Mouse (Mus musculus) limb, embryonic 14.5 days (tissue): ENCODE measurements around the gene Tmem129. TPM values are rescaled to one million over a fixed set of nuclear protein-coding genes. Genes with fewer than 3 reads are reported as not detected.

Experiments used
- ATAC-seq: fragments of 200-750 bp; cut with Nextera tagmentation; 2 replicates; pipeline ENCODE4 v1.8.0; 2017; ENCODE audit warnings: low read depth, moderate number of reproducible peaks, moderate TSS enrichment; ENCODE audit not compliant: low FRiP score
- DNase-seq: peaks from one replicate; pipeline ENCODE4 v3.0.0-alpha.2; 2015; ENCODE audit warnings: low spot score
- H3K27ac ChIP-seq: fragments of 300-500 bp; sonication (generic); replicated peaks from 2 replicates; pipeline ENCODE4 v1.5.1; 2014; ENCODE audit warnings: low read depth, mild to moderate bottlenecking, low read length, moderate library complexity, mixed read lengths
- H3K27me3 ChIP-seq: fragments of 300-500 bp; sonication (generic); 2 replicates; pipeline ENCODE4 v1.6.1; 2014; ENCODE audit warnings: low read length, mixed read lengths; ENCODE audit not compliant: control insufficient read depth, insufficient read depth
- H3K36me3 ChIP-seq: fragments of 300-500 bp; sonication (generic); 2 replicates; pipeline ENCODE4 v1.6.1; 2014; ENCODE audit warnings: mild to moderate bottlenecking, low read length, moderate library complexity, mixed read lengths; ENCODE audit not compliant: control insufficient read depth, insufficient read depth
- H3K4me1 ChIP-seq: fragments of 300-500 bp; sonication (generic); 2 replicates; pipeline ENCODE4 v1.6.1; 2014; ENCODE audit warnings: antibody characterized with exemption, low read length, mixed read lengths; ENCODE audit not compliant: control insufficient read depth, insufficient read depth
- H3K4me2 ChIP-seq: fragments of 300-500 bp; sonication (generic); replicated peaks from 2 replicates; pipeline ENCODE4 v1.6.1; 2014; ENCODE audit warnings: low read depth, mild to moderate bottlenecking, low read length, moderate library complexity; ENCODE audit not compliant: severe bottlenecking
- H3K4me3 ChIP-seq: fragments of 300-500 bp; sonication (generic); replicated peaks from 2 replicates; pipeline ENCODE4 v1.5.1; 2014; ENCODE audit warnings: low read length
- H3K9ac ChIP-seq: fragments of 300-500 bp; sonication (generic); 2 replicates; pipeline ENCODE4 v1.6.1; 2014; ENCODE audit warnings: mild to moderate bottlenecking, low read depth, low read length, moderate library complexity; ENCODE audit not compliant: severe bottlenecking
- H3K9me3 ChIP-seq: fragments of 300-500 bp; sonication (generic); 2 replicates; pipeline ENCODE4 v1.6.1; 2016; ENCODE audit warnings: low read length; ENCODE audit not compliant: control insufficient read depth
- POLR2A ChIP-seq: fragments of 200-500 bp; IDR thresholded peaks from 2 replicates; pipeline ENCODE4 v1.8.0; 2012; ENCODE audit warnings: inconsistent platforms, mild to moderate bottlenecking, moderate library complexity, borderline replicate concordance; ENCODE audit not compliant: insufficient read depth, insufficient read length; ENCODE audit errors: extremely low read depth
- WGBS: fragments of 180-500 bp; shearing (Covaris S2); extraction: QIAGEN DNeasy Blood & Tissue Kit; methylation state at CpG from one replicate; pipeline ENCODE4 v1.1.7; 2014; 5-methylcytosine and 5-hydroxymethylcytosine counted together
- polyA plus RNA-seq, 2 experiments: library from polyadenylated mRNA; depleted of rRNA in 1 of 2; stranded (reverse) in 1 of 2; unstranded in 1 of 2; fragments of >200 nt; fragmentation: Nextera tagmentation in 1 of 2; extraction: Ambion mirVana in 1 of 2; gene quantifications; 2 replicates each; pipeline versions ENCODE4 v1.2.1 to v1.2.3; 2012 to 2014

Tmem129 gene
- polyA plus RNA-seq, 2 experiments, result 44.9 to 49.9 TPM

DNA sequence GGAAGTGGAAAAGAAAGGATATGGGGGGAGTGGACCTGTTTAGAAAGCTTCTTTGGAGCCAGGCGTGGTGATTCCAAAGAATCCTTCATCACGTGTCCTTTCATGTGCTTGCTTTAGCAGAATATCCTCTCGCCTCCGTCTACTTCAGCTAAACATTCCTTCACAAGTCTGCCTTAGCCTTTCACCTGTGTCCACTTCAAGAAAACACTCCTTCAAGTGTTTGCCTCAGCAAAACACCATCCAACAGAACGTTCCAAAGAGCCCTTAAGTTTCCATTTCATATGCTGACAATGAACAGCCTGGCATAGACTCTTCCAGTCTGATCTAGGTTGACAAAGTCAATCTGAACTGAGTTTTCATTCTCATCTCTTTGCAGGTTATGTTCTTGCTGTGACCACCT is 20.0 kb upstream of the Tmem129 start:
- no peaks in the 10 kb centered on the region for H3K9me3 ChIP-seq
- H3K4me2 ChIP-seq, result no peak overlapping the region
- ATAC-seq (no peak), DNase-seq (no peak)
- no peak overlapping the region for H3K27ac ChIP-seq
- H3K36me3 ChIP-seq, result peaks cover 4% of the 10 kb centered on the region; the same call in 1 of the 2 replicates
- no peaks in the 10 kb centered on the region for H3K27me3 ChIP-seq
- H3K4me3 ChIP-seq, result no peak overlapping the region
- H3K4me1 ChIP-seq, result no peaks in the 10 kb centered on the region; the same call in 1 of the 2 replicates
- WGBS, result 84% methylated on average over 5 of the region's 5 CpGs
- H3K9ac ChIP-seq, result no peak overlapping the region
- TF ChIP-seq POLR2A, result no peak

DNA sequence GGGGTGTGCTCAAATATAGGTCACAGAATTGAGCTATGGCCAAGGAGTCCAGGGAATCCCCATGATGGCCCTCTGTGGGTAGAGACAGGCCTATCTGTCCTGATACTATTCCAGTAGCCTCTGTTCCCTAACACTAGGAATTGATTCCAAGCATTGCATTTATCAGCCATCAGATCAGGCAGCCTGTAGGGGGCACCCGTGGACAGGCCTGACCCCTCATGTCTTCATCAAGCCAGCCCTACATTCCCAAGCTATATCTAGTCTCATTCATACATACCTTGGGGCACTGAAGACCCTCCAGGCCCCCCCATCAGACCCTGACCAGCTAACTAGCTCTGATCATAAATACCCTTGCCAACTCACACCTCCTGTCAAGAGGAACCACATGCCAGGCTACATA is 17.7 kb upstream of the Tmem129 start:
- WGBS, result 0% methylated on average over 1 of the region's 1 CpGs
- Histone ChIP-seq H3K36me3 (peaks cover 25% of the 10 kb centered on the region), H3K27me3 (no peaks in the 10 kb centered on the region), H3K27ac (no peak overlapping the region), H3K9ac (no peak overlapping the region), H3K4me2 (no peak overlapping the region), H3K4me1 (no peaks in the 10 kb centered on the region), H3K9me3 (no peaks in the 10 kb centered on the region), H3K4me3 (no peak overlapping the region)
- TF ChIP-seq POLR2A, result no peak
- DNase-seq (peak; percentile 79), ATAC-seq (no peak)

GRCm38 (mm10) chr5:33674439-33674838 is 16.2 kb upstream of the Tmem129 start:
- Histone ChIP-seq H3K4me1 (no peaks in the 10 kb centered on the region), H3K9ac (no peak overlapping the region), H3K27me3 (no peaks in the 10 kb centered on the region), H3K9me3 (no peaks in the 10 kb centered on the region), H3K36me3 (peaks cover 39% of the 10 kb centered on the region), H3K4me3 (no peak overlapping the region), H3K4me2 (no peak overlapping the region), H3K27ac (no peak overlapping the region; the same call in 1 of the 2 replicates)
- ATAC-seq (peak; percentile 38; the same call in 1 of the 2 replicates), DNase-seq (peak; percentile 51)
- WGBS, result 60% methylated on average over 3 of the region's 3 CpGs
- TF ChIP-seq POLR2A, result no peak

DNA sequence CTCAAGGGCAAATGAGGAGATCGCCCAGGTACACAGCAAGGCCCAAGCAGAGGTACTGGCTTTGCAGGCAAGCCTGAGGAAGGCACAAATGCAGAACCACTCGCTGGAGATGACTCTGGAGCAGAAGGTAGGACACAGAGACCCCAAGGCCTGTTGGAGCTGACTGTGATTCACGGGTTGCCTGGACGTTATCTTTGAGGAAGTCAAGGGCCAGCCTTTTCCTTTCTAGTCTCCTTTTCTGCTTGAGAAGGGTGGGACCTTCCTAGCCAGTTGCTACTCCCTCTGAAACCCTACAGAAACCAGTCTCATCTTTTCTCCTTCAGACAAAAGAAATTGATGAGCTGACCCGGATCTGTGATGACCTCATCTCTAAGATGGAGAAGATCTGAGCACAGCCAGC is 13.4 kb upstream of the Tmem129 start:
- no peak overlapping the region for H3K4me2 ChIP-seq
- TF ChIP-seq POLR2A, result no peak

GRCm38 (mm10) chr5:33668223-33668622 is 10.0 kb upstream of the Tmem129 start:
- TF ChIP-seq POLR2A, result no peak
- H3K27ac ChIP-seq, result no peak overlapping the region
- no peak overlapping the region for H3K4me3 ChIP-seq
- DNase-seq (peak; percentile 61), ATAC-seq (0 out of 2 replicates have a peak, but pooled peaks have one; percentile 34)
- no peaks in the 10 kb centered on the region for H3K4me1 ChIP-seq
- H3K36me3 ChIP-seq, result peaks cover 81% of the 10 kb centered on the region
- no peaks in the 10 kb centered on the region for H3K9me3 ChIP-seq
- no peaks in the 10 kb centered on the region for H3K27me3 ChIP-seq
- no peak overlapping the region for H3K4me2 ChIP-seq
- no peak overlapping the region for H3K9ac ChIP-seq

More for the DNA sequence above, 13.4 kb upstream of the Tmem129 start:
- no peaks in the 10 kb centered on the region for H3K27me3 ChIP-seq
- 80% methylated on average over 5 of the region's 5 CpGs for WGBS
- no peak for DNase-seq
- H3K36me3 ChIP-seq, result peaks cover 67% of the 10 kb centered on the region
- no peak overlapping the region for H3K4me3 ChIP-seq
- ATAC-seq, result no peak
- H3K9me3 ChIP-seq, result no peaks in the 10 kb centered on the region
- H3K27ac ChIP-seq, result no peak overlapping the region
- H3K9ac ChIP-seq, result no peak overlapping the region
- no peaks in the 10 kb centered on the region for H3K4me1 ChIP-seq

- under 1% methylated on average over 26 of the region's 26 CpGs for WGBS
- DNase-seq (no peak), ATAC-seq (no peak)
- peak overlapping the region; percentile 68 for H3K4me3 ChIP-seq
- H3K4me2 ChIP-seq, result peak overlapping the region; percentile 72
- H3K4me1 ChIP-seq, result peaks cover 13% of the 10 kb centered on the region
- H3K9me3 ChIP-seq, result no peaks in the 10 kb centered on the region
- peaks cover 46% of the 10 kb centered on the region for H3K36me3 ChIP-seq
- no peaks in the 10 kb centered on the region for H3K27me3 ChIP-seq
- no peak for TF ChIP-seq POLR2A
- H3K27ac ChIP-seq, result peak overlapping the region; percentile 56
- H3K9ac ChIP-seq, result peak overlapping the region; percentile 67
Measured at GRCm38 (mm10) chr5:33658664-33659050, 441 bp upstream of the Tmem129 start.
